Mouse (Mus musculus) G1E (cell line): ENCODE measurements at regions not wholly inside any gene's neighbourhood (a gene's known extent, or its start where the extent isn't known, plus 50 kb on each side); places are given as distances from the start of the nearest gene placed in this dataset.

ENCODE experiments used
- GATA1 ChIP-seq: IDR thresholded peaks from 2 replicates; pipeline ENCODE4 v1.6.1; 2012; ENCODE audit warnings: borderline replicate concordance, low read length, inconsistent platforms, mixed read lengths
- TAL1 ChIP-seq: conservative IDR thresholded peaks from 2 replicates; pipeline ENCODE4 v1.6.1; 2012; ENCODE audit warnings: low read depth, low read length, inconsistent platforms, mixed read lengths

GRCm38 (mm10) chr1:57281549-57281948, 95.9 kb upstream of the 1700066M21Rik start:
- no peak for TF ChIP-seq GATA1
- TF ChIP-seq TAL1 = no peak
